Mouse (Mus musculus): ENCODE measurements around the gene Sertm1.

DNA sequence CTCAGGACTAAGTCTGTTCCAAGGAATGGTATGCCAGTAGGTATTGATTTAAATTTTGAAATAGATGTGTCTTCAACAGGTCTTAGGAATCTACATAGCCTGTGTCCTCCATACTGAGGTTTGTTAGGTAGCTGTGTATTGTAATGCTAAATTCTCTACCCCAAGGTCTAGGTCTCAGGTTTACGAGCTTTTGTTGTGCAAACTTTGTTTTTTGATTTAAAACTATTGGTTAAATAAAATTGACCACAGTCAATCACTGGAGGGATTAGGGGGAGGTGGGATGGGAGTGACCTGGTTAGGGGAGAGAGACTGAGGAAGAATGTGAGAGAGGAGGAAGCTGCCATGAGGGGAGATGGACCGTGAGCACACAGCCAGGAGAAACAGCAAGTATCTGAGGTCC is 29.2 kb downstream of the Sertm1 start:
- no peak for TF ChIP-seq CTCF (IDR thresholded peaks at IDR 0.05; ENCODE audit: low read depth)
- no peak for TF ChIP-seq EP300 (optimal IDR thresholded peaks at IDR 0.05)

Measured in stomach, postnatal 0 days (tissue).